Mouse (Mus musculus): ENCODE data around the gene Mfn1. TPM values are rescaled to one million over a fixed set of nuclear protein-coding genes. Genes with fewer than 3 reads are reported as not detected.
A peak's percentile ranks its signal among the peaks of the same experiment; 100 is the strongest.

The Mfn1 gene
- polyA plus RNA-seq, 1 experiment from 2014 or later: 39.9 TPM

DNA sequence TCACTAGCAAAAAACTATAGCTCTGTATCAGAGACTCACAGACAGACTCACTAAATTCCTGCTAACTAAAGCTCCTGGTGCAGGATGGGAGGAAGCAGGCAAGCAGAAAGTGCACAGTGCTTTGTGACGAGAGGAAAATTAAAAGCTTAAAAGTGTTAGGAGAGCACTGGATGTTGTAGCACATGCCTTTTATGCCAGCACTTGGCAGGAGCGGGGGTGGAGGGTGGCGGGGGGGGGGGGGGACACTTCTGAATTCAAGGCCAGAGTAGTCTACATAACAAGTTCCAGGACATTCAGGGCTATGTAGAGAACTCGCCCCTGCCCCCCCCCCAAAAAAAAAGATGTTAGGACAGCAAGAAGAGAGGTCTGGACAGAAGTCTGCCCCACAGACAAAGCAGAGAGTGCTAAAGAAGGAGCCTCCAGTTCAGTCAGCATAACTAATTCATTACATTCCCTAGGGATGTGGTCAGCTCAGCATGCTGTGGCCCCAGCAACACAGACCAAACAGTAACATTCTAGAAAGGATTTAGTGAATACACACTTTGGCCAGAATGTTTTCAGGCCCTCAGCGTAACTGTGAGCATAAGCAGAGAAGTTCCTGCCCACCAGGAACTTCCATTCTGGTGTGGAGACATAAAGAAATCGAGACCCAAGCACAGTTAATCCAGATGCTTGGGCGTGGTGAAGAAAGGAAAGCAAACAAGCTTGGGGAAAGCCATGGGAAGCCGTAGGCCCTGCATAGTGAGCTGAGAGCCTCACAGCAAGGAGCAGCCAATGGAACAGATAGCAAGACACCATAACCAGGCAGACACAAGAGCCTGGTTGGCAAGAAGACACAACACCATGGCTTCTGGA is 33.2 kb upstream of the Mfn1 start:
- Histone ChIP-seq H3K4me1 (replicated peaks) (peaks cover 16% of the 10 kb centered on the region), H3K4me2 (replicated peaks) (no peak overlapping the region), H3K27ac (no peak overlapping the region), H3K36me3 (no peaks in the 10 kb centered on the region), H3K9me3 (no peaks in the 10 kb centered on the region), H3K4me3 (replicated peaks) (no peak overlapping the region), H3K27me3 (no peaks in the 10 kb centered on the region), H3K9ac (replicated peaks) (no peak overlapping the region)
- WGBS: 28% methylated on average over 7 of the region's 8 CpGs
- 0 out of 2 replicates have a peak, but pooled peaks have one; percentile 34 for ATAC-seq

DNA sequence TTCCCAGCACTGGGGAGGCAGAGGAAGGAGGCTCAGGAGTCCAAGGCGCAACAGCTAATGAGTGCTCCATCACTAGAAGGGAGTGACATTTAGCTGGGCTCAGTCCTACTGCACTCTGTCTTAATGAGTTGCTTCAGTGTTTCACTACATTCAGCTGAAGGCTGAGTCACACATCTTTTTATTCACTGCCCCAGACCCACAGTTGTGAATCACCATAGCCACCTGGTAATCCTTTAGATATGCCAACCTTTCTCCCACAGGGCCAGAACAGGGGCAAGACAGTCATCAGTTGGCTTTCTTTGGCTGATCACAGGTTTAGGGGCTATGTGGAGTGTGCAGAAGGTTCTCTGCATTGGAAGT is 32.6 kb upstream of the Mfn1 start:
- no peak overlapping the region for H3K4me2 ChIP-seq (replicated peaks)
- H3K4me3 ChIP-seq (replicated peaks): no peak overlapping the region
- 94% methylated on average over 1 of the region's 1 CpGs for WGBS
- ATAC-seq: no peak
- no peak overlapping the region for H3K27ac ChIP-seq
- H3K9me3 ChIP-seq: no peaks in the 10 kb centered on the region
- no peaks in the 10 kb centered on the region for H3K27me3 ChIP-seq
- no peaks in the 10 kb centered on the region for H3K36me3 ChIP-seq
- H3K4me1 ChIP-seq (replicated peaks): peaks cover 16% of the 10 kb centered on the region
- H3K9ac ChIP-seq (replicated peaks): no peak overlapping the region

DNA sequence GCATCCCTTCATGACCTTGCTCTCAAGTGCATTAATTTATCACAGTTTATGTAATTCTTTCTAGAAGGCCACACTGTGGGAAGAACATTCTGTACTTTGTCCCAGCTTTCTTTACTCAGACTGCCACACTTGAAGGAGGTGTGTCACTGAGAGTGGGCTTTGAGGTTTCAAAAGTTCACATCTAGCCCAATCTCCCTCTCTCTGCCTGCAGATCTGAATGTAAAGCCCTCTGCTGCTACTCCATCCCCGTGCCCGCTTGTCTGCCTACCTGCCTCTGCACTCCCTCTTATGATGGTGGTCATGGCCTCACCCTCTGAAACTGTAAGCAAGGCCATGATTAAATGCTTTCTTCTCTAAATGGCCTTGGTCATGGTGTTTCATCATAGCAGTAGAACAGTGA is 28.9 kb upstream of the Mfn1 start:
- Histone ChIP-seq H3K9ac (replicated peaks) (no peak overlapping the region), H3K4me2 (replicated peaks) (no peak overlapping the region), H3K36me3 (no peaks in the 10 kb centered on the region), H3K27me3 (no peaks in the 10 kb centered on the region), H3K4me1 (replicated peaks) (peaks cover 10% of the 10 kb centered on the region), H3K27ac (no peak overlapping the region), H3K9me3 (no peaks in the 10 kb centered on the region), H3K4me3 (replicated peaks) (no peak overlapping the region)
- ATAC-seq: no peak
- WGBS: 98% methylated on average over 2 of the region's 2 CpGs

DNA sequence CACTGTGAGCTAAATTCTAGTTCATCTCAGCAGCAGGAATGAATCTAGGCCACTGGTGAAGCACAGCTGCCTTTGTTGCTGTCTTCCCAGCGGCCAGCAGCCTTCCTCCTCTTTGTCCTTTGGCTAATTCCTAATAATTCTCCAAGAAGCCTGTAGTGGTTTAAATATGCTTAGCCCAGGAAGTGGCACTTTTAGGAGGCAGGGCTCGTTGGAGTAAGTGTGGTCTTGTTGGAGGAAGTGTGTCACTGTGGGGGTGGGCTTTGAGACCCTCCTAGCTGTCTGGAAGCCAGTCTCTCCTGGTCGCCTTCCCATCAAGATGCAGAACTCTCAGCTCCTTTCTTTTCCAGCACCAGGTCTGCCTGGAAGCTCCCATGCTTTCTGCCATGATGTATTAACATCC is 23.4 kb upstream of the Mfn1 start:
- H3K36me3 ChIP-seq: no peaks in the 10 kb centered on the region
- H3K4me2 ChIP-seq (replicated peaks): no peak overlapping the region
- H3K27ac ChIP-seq: no peak overlapping the region
- WGBS: 57% methylated on average over 3 of the region's 3 CpGs
- no peaks in the 10 kb centered on the region for H3K9me3 ChIP-seq
- no peak for ATAC-seq
- H3K4me3 ChIP-seq (replicated peaks): no peak overlapping the region
- no peaks in the 10 kb centered on the region for H3K27me3 ChIP-seq
- no peak overlapping the region for H3K9ac ChIP-seq (replicated peaks)
- H3K4me1 ChIP-seq (replicated peaks): peaks cover 9% of the 10 kb centered on the region

DNA sequence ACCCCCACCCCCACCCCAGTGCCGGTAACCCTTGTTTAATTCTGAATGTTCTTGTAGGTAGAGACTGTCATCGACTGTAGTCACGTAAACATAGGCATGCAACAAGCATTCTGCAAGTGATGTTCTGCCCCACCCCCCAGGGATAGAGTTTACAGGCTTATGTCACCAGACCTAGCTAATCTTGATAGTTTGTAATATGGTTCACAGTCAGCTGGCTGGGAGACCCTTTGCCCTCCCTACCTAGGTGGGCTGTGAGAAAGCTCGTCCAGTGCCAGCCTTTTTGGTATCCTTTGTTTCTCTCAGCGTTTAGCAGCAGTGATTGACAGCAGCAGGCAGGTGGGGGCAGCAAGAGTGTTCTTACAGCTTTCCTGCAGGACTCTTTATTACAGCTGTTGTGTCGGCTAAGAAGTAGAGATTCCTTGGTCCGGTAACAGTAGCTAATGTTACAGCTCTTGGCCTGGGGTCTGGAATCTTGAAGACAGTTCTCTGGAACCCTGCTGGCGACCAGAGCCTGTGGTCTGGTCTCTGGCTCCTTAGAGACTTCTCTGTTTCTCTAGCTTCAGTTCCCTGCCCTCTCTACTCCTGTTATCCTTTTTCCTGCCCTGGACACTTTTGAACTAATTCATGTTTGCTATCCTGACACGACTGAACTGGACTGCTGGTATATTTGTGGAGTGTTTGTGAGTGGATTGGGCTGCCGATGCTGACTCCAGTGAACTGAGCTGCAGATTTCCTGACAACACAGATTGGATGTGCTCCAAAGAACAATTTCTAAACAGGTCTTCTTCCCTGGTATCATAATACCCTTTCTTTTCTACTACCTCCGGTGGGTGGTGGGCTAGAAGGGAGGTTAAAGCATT is 22.7 kb upstream of the Mfn1 start:
- Histone ChIP-seq H3K4me3 (replicated peaks) (no peak overlapping the region), H3K9me3 (no peaks in the 10 kb centered on the region), H3K9ac (replicated peaks) (no peak overlapping the region), H3K4me2 (replicated peaks) (no peak overlapping the region), H3K4me1 (replicated peaks) (peaks cover 16% of the 10 kb centered on the region), H3K27ac (no peak overlapping the region), H3K27me3 (no peaks in the 10 kb centered on the region), H3K36me3 (no peaks in the 10 kb centered on the region)
- WGBS: 64% methylated on average over 11 of the region's 11 CpGs
- no peak for ATAC-seq

DNA sequence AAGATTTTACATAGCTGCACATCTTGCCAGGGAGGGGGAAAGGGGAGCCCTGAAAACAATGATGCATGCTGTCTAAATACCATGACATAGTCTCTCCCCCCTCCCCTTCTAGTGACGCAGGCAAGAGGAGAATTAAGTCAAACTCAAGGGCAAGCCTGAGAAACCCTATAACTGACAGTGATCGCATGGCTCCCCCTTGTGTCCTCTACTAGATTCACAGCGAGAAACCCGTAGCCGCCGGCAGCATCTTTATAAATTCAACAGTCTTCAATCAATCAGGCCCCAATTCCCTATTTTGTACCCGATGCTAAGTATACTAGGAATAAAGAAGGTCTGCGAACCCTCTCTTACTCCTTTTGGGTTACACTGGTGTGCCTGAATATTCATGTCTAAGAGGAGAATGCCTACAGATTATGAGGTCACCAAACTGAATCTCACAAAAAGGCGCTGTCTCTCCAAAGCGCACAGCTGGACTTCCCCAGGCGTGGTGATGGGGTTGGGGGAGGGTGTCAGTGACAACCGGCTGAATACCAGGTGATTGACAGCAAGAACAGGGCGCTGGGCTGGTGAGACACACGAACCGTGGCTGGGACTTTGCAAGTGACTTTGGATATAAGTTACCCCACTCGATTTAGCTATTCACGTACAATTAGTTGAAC is 20.5 kb upstream of the Mfn1 start:
- Histone ChIP-seq H3K9ac (replicated peaks) (no peak overlapping the region), H3K4me2 (replicated peaks) (peak overlapping the region; percentile 81), H3K4me3 (replicated peaks) (peak overlapping the region; percentile 23), H3K27ac (no peak overlapping the region), H3K9me3 (no peaks in the 10 kb centered on the region), H3K4me1 (replicated peaks) (peaks cover 33% of the 10 kb centered on the region), H3K36me3 (no peaks in the 10 kb centered on the region), H3K27me3 (no peaks in the 10 kb centered on the region)
- peak; percentile 43 for ATAC-seq
- WGBS: under 1% methylated on average over 17 of the region's 17 CpGs

DNA sequence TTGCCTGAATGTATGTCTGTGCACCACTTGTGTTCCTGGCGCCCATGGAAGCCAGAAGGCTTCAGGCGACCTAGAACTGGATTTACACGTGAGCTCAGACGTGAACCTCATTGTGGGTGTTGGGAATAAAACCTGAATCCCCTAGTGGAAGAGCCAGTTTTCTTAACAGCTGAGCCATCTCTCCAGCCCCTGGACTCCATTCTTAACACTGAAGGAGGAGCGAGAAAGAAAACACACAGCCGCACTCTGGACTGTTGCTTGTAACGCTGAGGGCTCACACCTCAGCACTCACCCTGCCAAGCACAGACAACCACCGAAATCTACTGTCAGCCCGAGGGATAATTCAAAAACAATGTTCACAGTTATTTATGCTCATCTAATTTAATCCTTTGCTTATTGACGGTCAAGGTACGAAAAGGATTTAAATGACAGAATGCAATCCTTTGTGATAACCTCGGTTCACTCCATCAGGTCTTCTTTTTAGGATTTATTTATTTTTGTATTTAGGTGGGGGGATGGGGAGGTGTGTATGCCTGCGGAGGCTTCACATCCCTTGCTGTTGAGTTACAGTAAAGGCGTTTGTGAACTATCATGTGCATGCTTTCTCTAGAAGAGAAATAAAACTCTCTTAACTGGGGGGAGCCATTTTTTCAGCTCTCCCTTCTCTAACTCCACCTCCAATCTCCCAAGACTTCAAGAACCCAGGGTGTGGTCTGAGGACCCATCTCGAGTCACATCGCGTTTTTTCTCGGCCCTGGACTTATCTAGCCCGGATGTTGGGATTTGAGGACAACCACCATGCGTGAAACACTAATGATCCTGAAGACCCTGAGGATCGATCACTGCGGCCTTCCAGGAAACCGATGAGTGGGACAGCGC is 19.5 kb upstream of the Mfn1 start, which contains the start of gene Zfp639:
Zfp639 (plus strand) TSS at position 764 of the 879 bp plus-strand sequence.
- Histone ChIP-seq H3K27me3 (no peaks in the 10 kb centered on the region), H3K4me1 (replicated peaks) (peaks cover 33% of the 10 kb centered on the region), H3K4me3 (replicated peaks) (peak within 1 kb of the TSS; percentile 89), H3K4me2 (replicated peaks) (peak within 1 kb of the TSS; percentile 81), H3K27ac (peak within 1 kb of the TSS; percentile 83), H3K9ac (replicated peaks) (peak within 1 kb of the TSS; percentile 95), H3K9me3 (no peaks in the 10 kb centered on the region), H3K36me3 (no peaks in the 10 kb centered on the region; the same call in 1 of the 2 replicates)
- peak; percentile 19; the same call in 1 of the 2 replicates for ATAC-seq
- WGBS: 6% methylated on average over 24 of the region's 24 CpGs

DNA sequence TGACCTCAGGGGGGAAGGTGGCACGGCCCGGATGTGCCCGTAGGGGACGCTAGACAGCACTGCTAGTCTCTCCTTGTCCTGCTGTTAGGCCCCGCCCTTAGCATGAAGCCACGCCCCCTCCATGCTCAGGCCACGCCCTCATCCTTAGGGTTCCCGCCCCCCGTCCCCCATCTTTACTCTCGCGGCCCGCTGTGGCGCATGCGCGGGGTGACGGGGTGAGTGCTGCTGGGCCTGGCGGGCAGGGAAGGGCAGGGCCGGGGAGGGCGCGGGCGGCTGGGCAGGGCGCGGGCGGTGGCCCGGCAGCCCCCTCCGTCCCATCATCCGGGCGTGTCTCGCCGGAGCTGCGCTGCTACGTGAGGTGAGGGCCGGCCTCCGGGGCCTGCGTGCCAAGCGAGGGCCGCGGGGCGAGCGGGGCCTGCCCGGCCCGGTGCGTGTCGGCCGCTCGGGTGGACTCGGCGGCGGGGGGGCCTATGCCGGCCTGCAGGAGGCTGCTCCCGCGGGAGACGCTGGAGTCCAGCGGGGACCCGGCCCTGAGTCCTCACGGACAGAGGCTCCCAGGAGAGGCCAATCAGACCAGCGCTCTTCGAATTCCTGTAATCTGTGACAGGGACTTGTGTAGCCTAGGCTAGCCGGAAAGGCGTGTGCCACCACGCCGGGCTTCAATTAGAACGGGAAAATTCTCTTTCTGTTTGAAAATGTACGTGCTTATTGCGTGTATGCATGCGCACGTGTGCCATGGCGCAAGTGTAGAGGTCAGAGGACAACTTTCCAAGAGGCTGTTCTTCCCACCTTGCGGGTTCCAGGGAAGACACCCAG is 18.7 kb upstream of the Mfn1 start:
- peaks cover 33% of the 10 kb centered on the region for H3K4me1 ChIP-seq (replicated peaks)
- 1% methylated on average over 65 of the region's 69 CpGs for whole genome bisulfite sequencing
- H3K9ac ChIP-seq (replicated peaks): peak overlapping the region; percentile 95
- no peaks in the 10 kb centered on the region; the same call in 1 of the 2 replicates for H3K36me3 ChIP-seq
- H3K27ac ChIP-seq: peak overlapping the region; percentile 83
- H3K27me3 ChIP-seq: no peaks in the 10 kb centered on the region
- peak overlapping the region; percentile 89 for H3K4me3 ChIP-seq (replicated peaks)
- peak overlapping the region; percentile 81 for H3K4me2 ChIP-seq (replicated peaks)
- no peaks in the 10 kb centered on the region for H3K9me3 ChIP-seq
- ATAC-seq: peak; percentile 92

DNA sequence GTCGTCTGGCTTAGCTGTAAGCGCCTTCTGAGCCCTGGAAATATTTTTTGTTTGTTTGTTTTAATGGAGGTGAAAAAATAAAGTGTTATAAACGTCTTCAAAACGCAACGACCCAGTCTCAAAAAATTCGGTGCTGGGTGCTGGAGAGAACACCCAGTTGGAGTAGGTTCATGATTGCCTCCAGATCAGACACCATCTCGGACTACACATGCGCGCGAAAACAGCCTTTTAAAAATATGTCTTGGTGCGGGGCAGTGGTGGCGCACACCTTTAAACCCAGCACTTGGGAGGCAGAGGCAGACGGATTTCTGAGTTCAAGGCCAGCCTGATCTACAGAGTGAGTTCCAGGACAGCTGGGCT is 18.1 kb upstream of the Mfn1 start:
- Histone ChIP-seq H3K27me3 (no peaks in the 10 kb centered on the region), H3K9me3 (no peaks in the 10 kb centered on the region), H3K4me3 (replicated peaks) (peak overlapping the region; percentile 89), H3K4me1 (replicated peaks) (peaks cover 33% of the 10 kb centered on the region), H3K4me2 (replicated peaks) (peak overlapping the region; percentile 81), H3K36me3 (peaks cover 5% of the 10 kb centered on the region), H3K9ac (replicated peaks) (peak overlapping the region; percentile 95), H3K27ac (peak overlapping the region; percentile 83; the same call in 1 of the 2 replicates)
- ATAC-seq: no peak
- 6% methylated on average over 13 of the region's 13 CpGs for WGBS

DNA sequence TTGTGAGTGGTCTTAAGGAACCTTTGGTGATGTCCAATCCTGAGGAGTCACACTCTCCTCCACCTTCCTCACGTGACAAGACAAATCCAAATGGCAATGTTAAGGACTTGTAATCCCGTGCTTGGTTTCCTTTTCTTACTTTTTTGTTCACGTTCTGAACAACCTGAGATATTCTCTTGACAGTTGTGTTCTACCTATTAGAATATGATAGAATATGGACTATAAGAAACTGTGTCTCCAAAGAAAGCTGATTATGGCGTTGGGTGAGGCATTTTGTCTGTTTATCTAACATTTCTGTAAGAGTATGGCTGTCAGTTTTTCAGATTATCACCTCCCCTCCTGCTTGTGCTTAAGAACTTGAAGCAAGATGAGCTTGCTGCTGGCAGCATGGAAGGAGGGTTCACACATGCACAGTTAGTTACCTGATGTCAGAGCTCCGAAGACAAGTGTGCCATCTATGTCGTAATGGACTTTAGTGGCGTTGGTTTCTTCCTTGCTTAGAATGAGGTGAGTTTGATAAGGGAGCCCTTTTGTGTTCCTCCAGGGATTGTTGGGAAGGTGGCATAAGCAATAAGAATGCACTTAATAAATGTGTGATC is 16.5 kb upstream of the Mfn1 start:
- Histone ChIP-seq H3K36me3 (peaks cover 20% of the 10 kb centered on the region), H3K27me3 (no peaks in the 10 kb centered on the region), H3K4me3 (replicated peaks) (no peak overlapping the region), H3K4me2 (replicated peaks) (no peak overlapping the region), H3K9ac (replicated peaks) (no peak overlapping the region), H3K27ac (no peak overlapping the region), H3K9me3 (no peaks in the 10 kb centered on the region), H3K4me1 (replicated peaks) (peaks cover 33% of the 10 kb centered on the region)
- no peak for ATAC-seq
- WGBS: 90% methylated on average over 7 of the region's 7 CpGs
